Mouse (Mus musculus) thymus, postnatal 36 days (tissue): ENCODE measurements around the gene Tmed9.
"Not testable (repeated sequence)": the region's sequence is repeated elsewhere in the genome, so short reads cannot be mapped to it uniquely, and the experiment has no call there.

Experiments
- DNase-seq, 2 experiments: peaks; one replicate each; pipeline ENCODE4 v3.0.0; 2022; ENCODE audit warnings: mixed read lengths in 2 of 2

Tmed9 gene

GRCm38 (mm10) chr13:55611996-55612395, 38.5 kb downstream of the Tmed9 start:
- no peak for DNase-seq

- no peak for DNase-seq
These were observed 39.9 kb downstream of the Tmed9 start for GRCm38 (mm10) chr13:55613471-55613870.

GRCm38 (mm10) chr13:55619328-55619727, 45.8 kb downstream of the Tmed9 start:
- DNase-seq = no peak

GRCm38 (mm10) chr13:55620275-55620674, 46.7 kb downstream of the Tmed9 start:
- no peak for DNase-seq

GRCm38 (mm10) chr13:55622156-55622648, 48.7 kb downstream of the Tmed9 start:
- not testable (repeated sequence) for DNase-seq

- DNase-seq = peak; percentile 85 to 89
These were observed 49.4 kb downstream of the Tmed9 start, which contains the start of gene Caml for GRCm38 (mm10) chr13:55622649-55623541. Caml (plus strand) TSS chr13:55623005.

- peak; percentile 87 to 89 for DNase-seq
These were observed 61.2 kb downstream of the Tmed9 start, which contains the start of gene Ddx46 for GRCm38 (mm10) chr13:55634639-55635127. Ddx46 (plus strand) TSS chr13:55635027.

GRCm38 (mm10) chr13:55635146-55635571, 61.6 kb downstream of the Tmed9 start:
- DNase-seq = no peak

GRCm38 (mm10) chr13:55636185-55636983, 62.9 kb downstream of the Tmed9 start:
- DNase-seq = no peak

- peak; percentile 67 to 74 for DNase-seq
These were observed 66.9 kb downstream of the Tmed9 start for GRCm38 (mm10) chr13:55640480-55640879.

- DNase-seq = peak; percentile 38 to 40
These were observed 71.0 kb downstream of the Tmed9 start for GRCm38 (mm10) chr13:55644525-55644924.
